Mouse (Mus musculus) intestine, postnatal 0 days (tissue): ENCODE data around the gene Naga. TPM values are rescaled to one million over a fixed set of nuclear protein-coding genes. Genes with fewer than 3 reads are reported as not detected.

Experiments
- ATAC-seq: fragments of 200-750 bp; cut with Nextera tagmentation; 2 replicates; pipeline ENCODE4 v1.8.0; 2017; ENCODE audit warnings: mild to moderate bottlenecking, moderate TSS enrichment, moderate library complexity
- H3K27ac ChIP-seq: fragments of 300-500 bp; sonication (generic); 2 replicates; pipeline ENCODE4 v1.5.1; 2014; ENCODE audit warnings: mild to moderate bottlenecking, low read depth, low read length, moderate library complexity
- H3K27me3 ChIP-seq: fragments of 300-500 bp; sonication (generic); replicated peaks from 2 replicates; pipeline ENCODE4 v1.6.1; 2014; ENCODE audit warnings: low read length, mixed read lengths; ENCODE audit not compliant: control insufficient read depth, insufficient read depth
- H3K36me3 ChIP-seq: fragments of 300-500 bp; sonication (generic); 2 replicates; pipeline ENCODE4 v1.6.1; 2014; ENCODE audit warnings: mild to moderate bottlenecking, moderate library complexity; ENCODE audit not compliant: control insufficient read depth, insufficient read depth
- H3K4me1 ChIP-seq: fragments of 300-500 bp; sonication (generic); replicated peaks from 2 replicates; pipeline ENCODE4 v1.6.1; 2014; ENCODE audit warnings: antibody characterized with exemption, low read length, mixed read lengths; ENCODE audit not compliant: control insufficient read depth, insufficient read depth
- H3K4me2 ChIP-seq: fragments of 300-500 bp; sonication (generic); replicated peaks from 2 replicates; pipeline ENCODE4 v1.6.1; 2014; ENCODE audit warnings: low read depth, mild to moderate bottlenecking, moderate library complexity
- H3K4me3 ChIP-seq: fragments of 300-500 bp; sonication (generic); 2 replicates; pipeline ENCODE4 v1.5.1; 2014; ENCODE audit warnings: low read depth, low read length
- H3K9ac ChIP-seq: fragments of 300-500 bp; sonication (generic); 2 replicates; pipeline ENCODE4 v1.6.1; 2014; ENCODE audit warnings: mild to moderate bottlenecking, low read depth, low read length
- H3K9me3 ChIP-seq: fragments of 300-500 bp; sonication (generic); 2 replicates; pipeline ENCODE4 v1.6.1; 2016; ENCODE audit warnings: mixed run types; ENCODE audit not compliant: control insufficient read depth
- CTCF ChIP-seq: sonication (generic); IDR thresholded peaks from 2 replicates; pipeline ENCODE4 v1.5.1; 2016; ENCODE audit warnings: low read depth, mild to moderate bottlenecking, control low read depth, antibody characterized with exemption, moderate library complexity
- WGBS: fragments of 180-500 bp; shearing (Covaris S2); extraction: QIAGEN DNeasy Blood & Tissue Kit; methylation state at CpG from one replicate; pipeline ENCODE4 v1.1.7; 2014; 5-methylcytosine and 5-hydroxymethylcytosine counted together
- polyA plus RNA-seq: library from polyadenylated mRNA; unstranded; fragments of >200 nt; fragmentation: Nextera tagmentation; extraction: Ambion mirVana; gene quantifications from 2 replicates; pipeline ENCODE4 v1.2.1, GENCODE M21; 2015

The Naga gene
- polyA plus RNA-seq, 1 experiment from 2014 or later, result 1,439 TPM

GRCm38 (mm10) chr15:82335194-82335593 is 3.5 kb downstream of the Naga start:
- Histone ChIP-seq H3K4me1 (no peaks in the 10 kb centered on the region), H3K27me3 (no peaks in the 10 kb centered on the region), H3K36me3 (peaks cover 61% of the 10 kb centered on the region), H3K4me3 (no peak overlapping the region), H3K9ac (peak overlapping the region; percentile 54; the same call in 1 of the 2 replicates), H3K9me3 (no peaks in the 10 kb centered on the region), H3K4me2 (peak overlapping the region; percentile 70), H3K27ac (0 out of 2 replicates have a peak overlapping the region, but pooled peaks have one; percentile 71)
- 94% methylated on average over 4 of the region's 4 CpGs for WGBS
- ATAC-seq, result no peak
- no peak for TF ChIP-seq CTCF

GRCm38 (mm10) chr15:82325382-82325781 is 13.3 kb downstream of the Naga start:
- H3K9ac ChIP-seq, result no peak overlapping the region
- H3K27ac ChIP-seq, result no peak overlapping the region
- H3K9me3 ChIP-seq, result no peaks in the 10 kb centered on the region
- no peak for TF ChIP-seq CTCF
- no peaks in the 10 kb centered on the region for H3K4me1 ChIP-seq
- 66% methylated on average over 2 of the region's 2 CpGs for WGBS
- no peak for ATAC-seq
- H3K27me3 ChIP-seq, result no peaks in the 10 kb centered on the region
- peaks cover 12% of the 10 kb centered on the region for H3K36me3 ChIP-seq
- H3K4me3 ChIP-seq, result no peak overlapping the region
- no peak overlapping the region for H3K4me2 ChIP-seq

GRCm38 (mm10) chr15:82322195-82322594 is 16.5 kb downstream of the Naga start:
- Histone ChIP-seq H3K36me3 (no peaks in the 10 kb centered on the region), H3K9me3 (no peaks in the 10 kb centered on the region), H3K9ac (no peak overlapping the region), H3K4me1 (no peaks in the 10 kb centered on the region), H3K27me3 (no peaks in the 10 kb centered on the region), H3K4me2 (no peak overlapping the region), H3K27ac (no peak overlapping the region), H3K4me3 (no peak overlapping the region)
- TF ChIP-seq CTCF, result no peak
- WGBS, result 74% methylated on average over 8 of the region's 8 CpGs
- no peak for ATAC-seq

GRCm38 (mm10) chr15:82319613-82320012 is 19.1 kb downstream of the Naga start:
- no peak for ATAC-seq
- 61% methylated on average over 1 of the region's 1 CpGs for WGBS

GRCm38 (mm10) chr15:82317839-82318238 is 20.9 kb downstream of the Naga start:
- no peaks in the 10 kb centered on the region for H3K4me1 ChIP-seq
- TF ChIP-seq CTCF, result peak; percentile 21; the same call in 1 of the 2 replicates
- H3K9ac ChIP-seq, result no peak overlapping the region
- no peaks in the 10 kb centered on the region for H3K27me3 ChIP-seq
- H3K4me2 ChIP-seq, result no peak overlapping the region
- H3K9me3 ChIP-seq, result no peaks in the 10 kb centered on the region
- H3K27ac ChIP-seq, result no peak overlapping the region
- WGBS, result 74% methylated on average over 6 of the region's 6 CpGs
- ATAC-seq, result peak; percentile 22; the same call in 1 of the 2 replicates
- no peak overlapping the region for H3K4me3 ChIP-seq
- no peaks in the 10 kb centered on the region for H3K36me3 ChIP-seq

More at GRCm38 (mm10) chr15:82319613-82320012, 19.1 kb downstream of the Naga start:
- no peaks in the 10 kb centered on the region for H3K36me3 ChIP-seq
- H3K27me3 ChIP-seq, result no peaks in the 10 kb centered on the region
- H3K4me3 ChIP-seq, result no peak overlapping the region
- no peaks in the 10 kb centered on the region for H3K9me3 ChIP-seq
- no peak for TF ChIP-seq CTCF
- H3K4me1 ChIP-seq, result no peaks in the 10 kb centered on the region
- H3K9ac ChIP-seq, result no peak overlapping the region
- no peak overlapping the region for H3K4me2 ChIP-seq
- no peak overlapping the region for H3K27ac ChIP-seq

- TF ChIP-seq CTCF, result no peak
- no peaks in the 10 kb centered on the region for H3K9me3 ChIP-seq
- H3K4me3 ChIP-seq, result no peak overlapping the region
- WGBS, result 53% methylated on average over 3 of the region's 3 CpGs
- ATAC-seq, result no peak
- H3K27ac ChIP-seq, result no peak overlapping the region
- no peaks in the 10 kb centered on the region for H3K4me1 ChIP-seq
- no peaks in the 10 kb centered on the region for H3K27me3 ChIP-seq
- H3K9ac ChIP-seq, result no peak overlapping the region
- H3K4me2 ChIP-seq, result no peak overlapping the region
- H3K36me3 ChIP-seq, result no peaks in the 10 kb centered on the region
Measured at GRCm38 (mm10) chr15:82308416-82308815, 30.3 kb downstream of the Naga start.

GRCm38 (mm10) chr15:82307107-82307506 is 31.6 kb downstream of the Naga start:
- Histone ChIP-seq H3K4me3 (no peak overlapping the region), H3K36me3 (no peaks in the 10 kb centered on the region), H3K9me3 (no peaks in the 10 kb centered on the region), H3K27me3 (no peaks in the 10 kb centered on the region), H3K4me2 (no peak overlapping the region), H3K4me1 (no peaks in the 10 kb centered on the region), H3K27ac (no peak overlapping the region), H3K9ac (no peak overlapping the region)
- TF ChIP-seq CTCF, result no peak
- ATAC-seq, result 0 out of 2 replicates have a peak, but pooled peaks have one; percentile 41
- 40% methylated on average over 3 of the region's 3 CpGs for WGBS
